18 mouse cellular contexts compared by ENCODE assay signal in genomic region chr1:37510193-37510592, GRCm38 (mm10). TPM values are rescaled to one million over a fixed set of nuclear protein-coding genes. Genes with fewer than 3 reads are reported as not detected.
A peak's percentile ranks its signal among the peaks of the same experiment; 100 is the strongest.
DNase-seq lines count a peak whose midpoint lies in the region; ATAC-seq and TF ChIP-seq lines count a peak whose summit lies in the region.
"Had no signal": no experiment of that assay in that cellular context is flagged by ENCODE, and none has a peak within 500 bp of the region (broad histone marks: within the 10 kb centered on the region; RNA-seq: fewer than 3 reads in every experiment).

No protein-coding gene starts in this region.

- peak; percentile 85 for ATAC-seq in intestine, postnatal 0 days
- no peak for ATAC-seq in megakaryocyte progenitor cell, adult 5-6 weeks (replicated peaks; ENCODE audit: poor library complexity)
- ATAC-seq: midbrain, embryonic 13.5 days had no signal

- H3K9me3 ChIP-seq in intestine, postnatal 0 days (ENCODE audit: control insufficient read depth): no peaks in the 10 kb centered on the region
- H3K9me3 ChIP-seq: heart, embryonic 12.5 days; lung, embryonic 15.5 days; midbrain, embryonic 13.5 days had no signal

- H3K4me1 ChIP-seq in intestine, postnatal 0 days (replicated peaks; ENCODE audit: control insufficient read depth, insufficient read depth, low read length): peaks cover 14% of the 10 kb centered on the region

- WGBS in intestine, postnatal 0 days: 39% methylated on average over 3 of the region's 3 CpGs

- TF ChIP-seq CTCF in intestine, postnatal 0 days (IDR thresholded peaks at IDR 0.05; ENCODE audit: low read depth): no peak

- DNase-seq in kidney, postnatal 10 days: peak; percentile 27
- no peak for DNase-seq in kidney, adult 11 months
- peak; percentile 59 for DNase-seq in ZHBTc4 (ENCODE audit: low read depth, low spot score)
- peak; percentile 72 for DNase-seq in thymus, postnatal 25 days
- no peak for DNase-seq in spleen, adult 18-20 months
- DNase-seq: cerebellum, adult 8-10 months; heart, postnatal 4 days; right cerebral cortex, adult 18-20 months had no signal

- no peak overlapping the region for H3K9ac ChIP-seq in intestine, postnatal 0 days (ENCODE audit: low read depth, low read length)
- H3K9ac ChIP-seq: heart, embryonic 12.5 days; hindbrain, embryonic 15.5 days; liver, embryonic 14.5 days; lung, embryonic 15.5 days; midbrain, embryonic 13.5 days; neural tube, embryonic 13.5 days had no signal

- H3K4me2 ChIP-seq in intestine, postnatal 0 days (replicated peaks; ENCODE audit: low read depth): no peak overlapping the region
- H3K4me2 ChIP-seq: heart, embryonic 12.5 days; hindbrain, embryonic 15.5 days; lung, embryonic 15.5 days; midbrain, embryonic 13.5 days; neural tube, embryonic 13.5 days had no signal

- peaks cover 9% of the 10 kb centered on the region for H3K36me3 ChIP-seq in intestine, postnatal 0 days (ENCODE audit: control insufficient read depth, insufficient read depth)
- H3K36me3 ChIP-seq: embryonic facial prominence, embryonic 10.5 days; heart, embryonic 12.5 days; hindbrain, embryonic 15.5 days; lung, embryonic 15.5 days; midbrain, embryonic 13.5 days; neural tube, embryonic 13.5 days had no signal

- H3K4me3 ChIP-seq in intestine, postnatal 0 days (ENCODE audit: low read depth, low read length): no peak overlapping the region
- H3K4me3 ChIP-seq: embryonic facial prominence, embryonic 10.5 days; heart, embryonic 12.5 days; hindbrain, embryonic 15.5 days; lung, embryonic 15.5 days; midbrain, embryonic 13.5 days; neural tube, embryonic 13.5 days had no signal

- H3K27ac ChIP-seq in intestine, postnatal 0 days (ENCODE audit: low read depth, low read length): peak overlapping the region; percentile 68
- H3K27ac ChIP-seq: embryonic facial prominence, embryonic 10.5 days; hindbrain, embryonic 15.5 days; liver, embryonic 14.5 days; lung, embryonic 15.5 days; macrophage; midbrain, embryonic 13.5 days; neural tube, embryonic 13.5 days had no signal

- no peaks in the 10 kb centered on the region for H3K27me3 ChIP-seq in intestine, postnatal 0 days (replicated peaks; ENCODE audit: control insufficient read depth, insufficient read depth, low read length)
- H3K27me3 ChIP-seq: heart, embryonic 12.5 days; lung, embryonic 15.5 days; midbrain, embryonic 13.5 days had no signal

RNA-seq across cellular contexts. Expression of gene Mgat4a, which starts 30.6 kb away (rescaled TPM):
- polyA plus RNA-seq in intestine, postnatal 0 days (2015; fragmentation: Nextera tagmentation; extraction: Ambion mirVana): 59.1 and 64.0 TPM in 2 replicates
- 10.7 and 10.9 TPM in 2 replicates for total RNA-seq in megakaryocyte progenitor cell, adult 5-6 weeks (2015)
- total RNA-seq in megakaryocyte progenitor cell, adult 5-6 weeks (2017): 27.4 and 29.5 TPM in 2 replicates

Comparison
In these comparisons a context has a peak if more than half of its experiments do, and no peak if none do; other contexts are left out.
1. DNase-seq: peak in kidney, postnatal 10 days (single experiment), ZHBTc4 (single experiment) and thymus, postnatal 25 days (single experiment); none in kidney, adult 11 months (single experiment) and spleen, adult 18-20 months (0 of 2).